Mouse (Mus musculus): Measurements from ENCODE around the gene Ttc34.

DNA sequence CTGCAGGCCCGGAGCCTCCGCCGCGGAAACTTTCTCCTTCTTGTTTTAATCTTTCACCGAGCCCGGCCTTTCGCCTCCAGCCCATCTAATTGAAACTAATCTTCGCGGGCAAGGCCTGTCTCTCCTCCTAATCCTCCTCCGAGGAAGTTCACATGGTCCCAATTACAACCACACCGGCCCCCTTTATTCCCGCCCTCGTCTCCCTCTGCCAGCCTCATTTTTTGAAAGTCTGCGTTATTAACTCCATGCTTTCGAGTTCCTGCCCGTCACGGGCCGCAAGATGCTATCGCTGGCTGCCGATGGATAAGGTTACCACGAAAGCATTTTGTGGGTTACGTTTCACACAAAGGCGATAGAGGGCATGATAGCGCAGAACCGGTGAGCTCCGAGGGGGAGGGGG lies 35.0 kb upstream of the Ttc34 start:
- TF ChIP-seq MYOD1 (IDR thresholded peaks at IDR 0.05; ENCODE audit: control insufficient read depth in 1 of 3, insufficient read length in 2 of 3, low read depth in 2 of 3) (no peak), TCF12 (IDR thresholded peaks at IDR 0.05; ENCODE audit: insufficient read depth, poor library complexity, severe bottlenecking) (no peak), USF1 (IDR thresholded peaks at IDR 0.05; ENCODE audit: low read depth) (no peak), MYOG (IDR thresholded peaks at IDR 0.05; ENCODE audit: control insufficient read depth in 1 of 3, insufficient read depth in 1 of 3, insufficient read length in 2 of 3, low read depth in 2 of 3) (no peak), POLR2A (IDR thresholded peaks at IDR 0.05; ENCODE audit: insufficient read length, low read depth) (no peak), SRF (IDR thresholded peaks at IDR 0.05; ENCODE audit: control insufficient read depth, insufficient read length, low read depth) (no peak), MAX (IDR thresholded peaks at IDR 0.05; ENCODE audit: low read depth) (no peak), REST (IDR thresholded peaks at IDR 0.05; ENCODE audit: insufficient read depth, insufficient read length) (no peak), E2F4 (IDR thresholded peaks at IDR 0.05; ENCODE audit: insufficient read depth) (no peak), CEBPB (IDR thresholded peaks at IDR 0.05; ENCODE audit: insufficient read depth, poor library complexity, severe bottlenecking) (no peak), POLR2AphosphoS2 (IDR thresholded peaks at IDR 0.05; ENCODE audit: insufficient read length, low read depth) (no peak)

All from myocyte (in vitro differentiated cells).